Mouse (Mus musculus) thymus, adult 2 months (tissue): ENCODE measurements around the gene Spp2.

Experiments
- CTCF ChIP-seq: fragments of 200-500 bp; IDR thresholded peaks from 2 replicates; pipeline ENCODE4 v1.5.1; 2012; ENCODE audit warnings: mild to moderate bottlenecking, control low read depth, low read length, moderate library complexity, borderline replicate concordance; ENCODE audit not compliant: control insufficient read depth, poor library complexity, insufficient read depth; ENCODE audit errors: extremely low read depth
- POLR2A ChIP-seq: fragments of 200-500 bp; IDR thresholded peaks from 2 replicates; pipeline ENCODE4 v1.6.1; 2012; ENCODE audit warnings: mild to moderate bottlenecking, low read length, control low read depth, moderate library complexity; ENCODE audit not compliant: control insufficient read depth, poor library complexity, insufficient read depth; ENCODE audit errors: extremely low read depth

DNA sequence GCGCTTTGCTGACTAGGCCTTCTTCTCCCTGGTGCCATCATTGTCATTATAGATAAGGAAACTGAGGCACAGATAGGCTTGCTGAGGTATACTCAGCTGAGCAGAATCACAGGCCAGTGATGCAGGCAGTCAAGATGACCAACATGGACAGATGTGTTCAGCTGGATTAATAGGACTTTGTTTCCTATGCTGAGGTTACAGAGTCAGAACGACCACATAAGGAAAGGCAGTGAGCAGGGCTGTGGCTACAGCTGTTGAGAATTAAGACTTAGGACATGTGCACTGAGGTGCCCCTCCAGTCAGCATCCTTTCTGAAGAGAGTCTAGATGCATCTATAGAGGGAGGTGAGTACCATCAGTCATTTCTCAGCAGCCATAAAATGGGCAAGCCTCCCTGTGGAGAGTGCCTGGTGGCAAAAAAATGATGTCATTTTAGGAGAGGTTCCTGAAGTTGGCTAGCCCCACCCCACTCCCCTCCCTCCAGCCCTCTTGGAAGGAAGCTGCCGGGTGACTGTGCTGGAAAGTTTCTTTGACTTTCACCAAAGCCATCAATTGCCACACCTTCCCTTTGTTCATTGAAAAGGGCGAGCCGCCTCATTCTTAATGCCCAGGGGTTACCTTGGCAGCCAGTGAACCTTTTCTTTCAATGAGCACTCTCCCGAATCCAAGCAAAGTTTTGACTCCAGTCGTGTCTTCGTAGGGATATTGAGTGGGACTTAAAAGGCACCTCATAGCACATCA is 59.7 kb downstream of the Spp2 start:
- no peak for TF ChIP-seq POLR2A
- TF ChIP-seq CTCF = no peak
